Mouse (Mus musculus): ENCODE measurements around the gene Hoxa4. TPM values are rescaled to one million over a fixed set of nuclear protein-coding genes. Genes with fewer than 3 reads are reported as not detected.

The Hoxa4 gene
- polyA plus RNA-seq, 1 experiment from 2014 or later, result not detected

DNA sequence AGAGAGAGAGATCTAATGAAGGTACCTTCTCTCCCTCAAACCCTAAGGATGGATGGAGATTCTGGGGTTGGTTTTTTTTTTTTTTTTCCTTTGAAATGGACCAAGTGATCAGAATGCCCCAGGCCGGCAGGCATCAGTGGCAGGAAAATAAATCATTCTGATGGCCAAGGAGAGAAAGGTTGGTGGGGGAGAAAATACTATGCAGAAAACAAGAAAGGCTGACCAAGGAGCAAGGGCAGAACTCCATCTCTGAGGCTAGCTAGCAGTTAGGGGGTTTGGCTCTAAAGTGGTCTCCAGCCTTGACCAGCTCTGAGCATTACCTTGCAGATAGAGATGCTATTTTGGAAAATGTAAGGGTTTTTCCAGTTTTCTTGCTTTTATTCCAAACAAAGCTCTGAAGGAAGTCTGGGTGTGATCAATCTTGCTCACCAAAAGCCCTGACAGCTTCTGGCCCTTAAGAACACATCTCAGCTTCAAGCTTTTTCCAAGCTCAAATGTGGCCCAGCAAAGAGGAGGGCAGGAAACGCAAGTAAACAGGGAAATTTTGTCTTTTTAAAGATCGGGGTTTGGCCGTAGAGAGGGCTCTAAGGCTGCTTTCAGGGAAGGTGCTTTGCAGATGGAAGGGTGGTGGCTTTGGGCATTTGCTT, 25.0 kb downstream of the Hoxa4 start:
- Histone ChIP-seq H3K9me3 (replicated peaks; ENCODE audit: control insufficient read depth, low read length, poor library complexity, severe bottlenecking) (no peaks in the 10 kb centered on the region), H3K4me3 (ENCODE audit: low read depth, low read length) (no peak overlapping the region), H3K27me3 (ENCODE audit: control insufficient read depth, insufficient read depth, low read depth, low read length) (peaks cover 71% of the 10 kb centered on the region), H3K4me2 (ENCODE audit: low read length) (no peak overlapping the region), H3K4me1 (ENCODE audit: control insufficient read depth, insufficient read depth, low read length) (no peaks in the 10 kb centered on the region), H3K36me3 (ENCODE audit: control insufficient read depth, insufficient read depth, low read length) (no peaks in the 10 kb centered on the region), H3K27ac (ENCODE audit: low read length) (no peak overlapping the region), H3K9ac (ENCODE audit: low read depth, low read length) (no peak overlapping the region)
- no peak for ATAC-seq
- WGBS, result 5% methylated on average over 4 of the region's 4 CpGs

DNA sequence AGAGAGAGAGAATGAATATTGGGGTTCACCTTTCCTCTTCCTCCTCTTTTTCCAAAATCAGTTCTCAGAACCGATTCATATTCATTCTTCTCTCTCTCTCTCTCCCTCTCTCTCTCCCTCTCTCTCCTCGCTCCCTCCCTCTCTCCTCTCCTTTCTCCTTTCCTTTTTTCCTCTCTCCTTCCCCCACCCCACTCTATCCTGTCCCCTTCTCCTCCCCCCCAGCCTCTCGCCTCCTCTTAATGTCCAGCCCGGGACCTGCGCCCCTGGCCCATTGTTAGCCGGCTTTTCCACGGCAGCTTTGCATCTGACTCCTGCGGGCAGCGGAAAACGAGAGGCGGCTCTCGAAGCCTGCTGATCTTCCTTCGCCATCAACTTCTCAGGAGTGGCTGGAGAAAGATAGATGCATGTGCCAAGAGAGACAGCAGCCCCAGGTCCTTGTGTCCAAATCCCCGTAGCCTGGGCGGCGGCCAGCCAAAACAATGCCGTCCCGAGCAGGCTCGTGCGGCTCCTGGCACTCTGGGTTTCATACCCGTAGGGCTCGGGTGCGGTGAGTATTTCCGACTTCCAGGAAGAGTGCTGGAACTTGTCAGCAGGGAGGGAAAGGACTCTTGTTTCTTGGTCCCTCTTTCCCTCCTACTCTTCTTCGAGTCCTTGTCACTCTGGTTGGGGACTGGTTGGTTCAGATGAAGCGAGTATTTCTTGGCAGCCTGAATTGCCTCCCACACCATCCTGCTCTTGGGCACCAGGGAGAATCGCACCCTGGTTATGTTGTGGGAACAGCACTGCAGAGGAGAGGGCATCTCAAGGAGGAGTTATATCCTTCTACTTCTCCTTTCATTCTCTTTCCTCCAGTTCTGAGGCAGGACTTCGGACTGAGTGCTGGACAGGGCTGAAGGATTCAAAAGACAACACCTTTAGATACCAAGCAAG, 25.8 kb downstream of the Hoxa4 start:
- Histone ChIP-seq H3K36me3 (ENCODE audit: control insufficient read depth, insufficient read depth, low read length) (no peaks in the 10 kb centered on the region), H3K4me1 (ENCODE audit: control insufficient read depth, insufficient read depth, low read length) (no peaks in the 10 kb centered on the region), H3K9me3 (replicated peaks; ENCODE audit: control insufficient read depth, low read length, poor library complexity, severe bottlenecking) (no peaks in the 10 kb centered on the region), H3K27ac (ENCODE audit: low read length) (no peak overlapping the region), H3K27me3 (ENCODE audit: control insufficient read depth, insufficient read depth, low read depth, low read length) (peaks cover 69% of the 10 kb centered on the region), H3K4me2 (ENCODE audit: low read length) (no peak overlapping the region), H3K4me3 (ENCODE audit: low read depth, low read length) (no peak overlapping the region), H3K9ac (ENCODE audit: low read depth, low read length) (no peak overlapping the region)
- under 1% methylated on average over 28 of the region's 28 CpGs for WGBS
- no peak for ATAC-seq

DNA sequence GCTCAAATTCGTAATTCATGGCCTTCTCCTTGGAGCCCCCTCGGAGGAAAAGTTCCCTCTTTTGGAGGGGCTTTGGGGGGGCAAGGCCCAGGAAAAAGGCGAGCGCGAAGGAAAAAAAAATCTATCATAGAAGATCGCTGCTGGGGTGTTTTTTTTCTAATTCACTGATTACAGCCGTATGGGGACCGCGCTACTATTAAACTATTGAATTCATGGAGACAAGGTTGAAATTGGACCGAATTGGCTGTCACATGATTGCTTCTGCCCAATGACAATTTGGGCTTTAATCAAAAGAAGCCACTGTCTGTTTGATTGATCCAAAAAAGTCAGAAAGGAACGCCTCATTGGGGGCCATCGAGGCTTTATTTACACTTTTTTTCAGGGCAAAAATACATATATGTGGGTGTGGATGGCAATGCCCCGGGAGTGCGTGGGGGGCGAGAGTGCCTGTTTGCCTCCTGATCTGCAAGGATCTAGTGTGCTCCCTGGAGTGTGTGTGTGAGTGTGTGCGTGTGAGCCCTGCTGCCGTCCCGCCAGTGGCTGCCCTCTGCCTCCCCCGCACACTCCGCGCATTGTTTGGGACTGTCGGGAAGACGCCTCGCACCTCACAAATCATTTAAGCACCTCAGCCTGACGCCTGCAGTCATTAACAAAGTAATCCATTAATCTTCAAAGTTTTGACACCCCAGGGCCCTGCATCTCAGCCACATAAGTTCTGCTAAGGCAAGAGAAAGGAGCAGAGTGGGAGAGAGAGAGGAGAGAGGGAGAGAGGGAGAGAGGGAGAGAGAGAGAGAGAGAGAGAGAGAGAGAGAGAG, 26.7 kb downstream of the Hoxa4 start, which contains the start of gene Hoxa2:
Gene Hoxa2 (minus strand): TSS at position 206 of the 815 bp plus-strand sequence.
- Histone ChIP-seq H3K27ac (ENCODE audit: low read length) (no peak within 1 kb of the TSS), H3K4me2 (ENCODE audit: low read length) (no peak within 1 kb of the TSS), H3K4me1 (ENCODE audit: control insufficient read depth, insufficient read depth, low read length) (no peaks in the 10 kb centered on the region), H3K4me3 (ENCODE audit: low read depth, low read length) (no peak within 1 kb of the TSS), H3K27me3 (ENCODE audit: control insufficient read depth, insufficient read depth, low read depth, low read length) (peaks cover 69% of the 10 kb centered on the region), H3K9me3 (replicated peaks; ENCODE audit: control insufficient read depth, low read length, poor library complexity, severe bottlenecking) (no peaks in the 10 kb centered on the region), H3K36me3 (ENCODE audit: control insufficient read depth, insufficient read depth, low read length) (no peaks in the 10 kb centered on the region), H3K9ac (ENCODE audit: low read depth, low read length) (no peak within 1 kb of the TSS)
- under 1% methylated on average over 25 of the region's 25 CpGs for WGBS
- no peak for ATAC-seq

GRCm38 (mm10) chr6:52164051-52164625, 27.4 kb downstream of the Hoxa4 start:
- no peak overlapping the region for H3K27ac ChIP-seq (ENCODE audit: low read length)
- no peak overlapping the region for H3K4me2 ChIP-seq (ENCODE audit: low read length)
- H3K36me3 ChIP-seq (ENCODE audit: control insufficient read depth, insufficient read depth, low read length), result no peaks in the 10 kb centered on the region
- WGBS, result 0% methylated on average over 39 of the region's 39 CpGs
- ATAC-seq, result no peak
- H3K27me3 ChIP-seq (ENCODE audit: control insufficient read depth, insufficient read depth, low read depth, low read length), result peaks cover 72% of the 10 kb centered on the region
- H3K9me3 ChIP-seq (replicated peaks; ENCODE audit: control insufficient read depth, low read length, poor library complexity, severe bottlenecking), result no peaks in the 10 kb centered on the region
- no peak overlapping the region for H3K9ac ChIP-seq (ENCODE audit: low read depth, low read length)
- no peaks in the 10 kb centered on the region for H3K4me1 ChIP-seq (ENCODE audit: control insufficient read depth, insufficient read depth, low read length)
- no peak overlapping the region for H3K4me3 ChIP-seq (ENCODE audit: low read depth, low read length)

GRCm38 (mm10) chr6:52163366-52164031, 28.1 kb downstream of the Hoxa4 start:
- Histone ChIP-seq H3K27ac (ENCODE audit: low read length) (no peak overlapping the region), H3K4me1 (ENCODE audit: control insufficient read depth, insufficient read depth, low read length) (peaks cover 5% of the 10 kb centered on the region), H3K36me3 (ENCODE audit: control insufficient read depth, insufficient read depth, low read length) (no peaks in the 10 kb centered on the region), H3K9ac (ENCODE audit: low read depth, low read length) (no peak overlapping the region), H3K4me3 (ENCODE audit: low read depth, low read length) (no peak overlapping the region), H3K9me3 (replicated peaks; ENCODE audit: control insufficient read depth, low read length, poor library complexity, severe bottlenecking) (no peaks in the 10 kb centered on the region), H3K4me2 (ENCODE audit: low read length) (no peak overlapping the region), H3K27me3 (ENCODE audit: control insufficient read depth, insufficient read depth, low read depth, low read length) (peaks cover 77% of the 10 kb centered on the region)
- WGBS, result under 1% methylated on average over 17 of the region's 17 CpGs
- no peak for ATAC-seq

GRCm38 (mm10) chr6:52162611-52163365, 28.8 kb downstream of the Hoxa4 start:
- no peak overlapping the region for H3K4me3 ChIP-seq (ENCODE audit: low read depth, low read length)
- H3K9ac ChIP-seq (ENCODE audit: low read depth, low read length), result no peak overlapping the region
- no peaks in the 10 kb centered on the region for H3K9me3 ChIP-seq (replicated peaks; ENCODE audit: control insufficient read depth, low read length, poor library complexity, severe bottlenecking)
- peaks cover 10% of the 10 kb centered on the region for H3K4me1 ChIP-seq (ENCODE audit: control insufficient read depth, insufficient read depth, low read length)
- no peak overlapping the region for H3K4me2 ChIP-seq (ENCODE audit: low read length)
- H3K27me3 ChIP-seq (ENCODE audit: control insufficient read depth, insufficient read depth, low read depth, low read length), result peaks cover 80% of the 10 kb centered on the region
- H3K36me3 ChIP-seq (ENCODE audit: control insufficient read depth, insufficient read depth, low read length), result no peaks in the 10 kb centered on the region
- under 1% methylated on average over 14 of the region's 14 CpGs for WGBS
- no peak for ATAC-seq
- H3K27ac ChIP-seq (ENCODE audit: low read length), result no peak overlapping the region

- no peak overlapping the region for H3K4me3 ChIP-seq (ENCODE audit: low read depth, low read length)
- peaks cover 84% of the 10 kb centered on the region for H3K27me3 ChIP-seq (ENCODE audit: control insufficient read depth, insufficient read depth, low read depth, low read length)
- no peaks in the 10 kb centered on the region for H3K9me3 ChIP-seq (replicated peaks; ENCODE audit: control insufficient read depth, low read length, poor library complexity, severe bottlenecking)
- no peak for ATAC-seq
- no peak overlapping the region for H3K9ac ChIP-seq (ENCODE audit: low read depth, low read length)
- H3K36me3 ChIP-seq (ENCODE audit: control insufficient read depth, insufficient read depth, low read length), result no peaks in the 10 kb centered on the region
- WGBS, result 0% methylated on average over 1 of the region's 1 CpGs
- peaks cover 10% of the 10 kb centered on the region for H3K4me1 ChIP-seq (ENCODE audit: control insufficient read depth, insufficient read depth, low read length)
- no peak overlapping the region for H3K4me2 ChIP-seq (ENCODE audit: low read length)
- no peak overlapping the region for H3K27ac ChIP-seq (ENCODE audit: low read length)
These were observed 29.5 kb downstream of the Hoxa4 start for GRCm38 (mm10) chr6:52162093-52162380.

Data from midbrain, embryonic 16.5 days (tissue).